Mouse (Mus musculus) liver, embryonic 11.5 days (tissue): ENCODE measurements around the gene Kcnj3. TPM values are rescaled to one million over a fixed set of nuclear protein-coding genes. Genes with fewer than 3 reads are reported as not detected.
"Not testable (repeated sequence)": the region's sequence is repeated elsewhere in the genome, so short reads cannot be mapped to it uniquely, and the experiment has no call there.

Experiments
- ATAC-seq: fragments of 200-750 bp; cut with Nextera tagmentation; replicated peaks from 2 replicates; pipeline ENCODE4 v1.8.0; 2017; ENCODE audit warnings: moderate number of reproducible peaks, mild to moderate bottlenecking, moderate TSS enrichment, moderate library complexity; ENCODE audit not compliant: low FRiP score
- DNase-seq: peaks from one replicate; pipeline ENCODE4 v3.0.0-alpha.2; 2017; ENCODE audit warnings: low spot score
- H3K27ac ChIP-seq: fragments of 300-500 bp; sonication (generic); 2 replicates; pipeline ENCODE4 v1.5.1; 2014; ENCODE audit warnings: mild to moderate bottlenecking, low read depth, low read length, control low read depth
- H3K27me3 ChIP-seq: fragments of 300-500 bp; sonication (generic); replicated peaks from 2 replicates; pipeline ENCODE4 v1.6.1; 2014; ENCODE audit warnings: low read length, mixed read lengths; ENCODE audit not compliant: control insufficient read depth, insufficient read depth
- H3K36me3 ChIP-seq: fragments of 300-500 bp; sonication (generic); 2 replicates; pipeline ENCODE4 v1.6.1; 2014; ENCODE audit warnings: mild to moderate bottlenecking, low read length, moderate library complexity, mixed read lengths; ENCODE audit not compliant: control insufficient read depth, insufficient read depth
- H3K4me1 ChIP-seq: fragments of 300-500 bp; sonication (generic); replicated peaks from 2 replicates; pipeline ENCODE4 v1.6.1; 2014; ENCODE audit warnings: low read length, mixed read lengths; ENCODE audit not compliant: control insufficient read depth, insufficient read depth
- H3K4me2 ChIP-seq: fragments of 300-500 bp; sonication (generic); 2 replicates; pipeline ENCODE4 v1.6.1; 2014; ENCODE audit warnings: mild to moderate bottlenecking, control low read depth, moderate library complexity
- H3K4me3 ChIP-seq: fragments of 300-500 bp; sonication (generic); 2 replicates; pipeline ENCODE4 v1.5.1; 2014; ENCODE audit warnings: low read depth, low read length, control low read depth
- H3K9ac ChIP-seq: fragments of 300-500 bp; sonication (generic); 2 replicates; pipeline ENCODE4 v1.6.1; 2014; ENCODE audit warnings: low read depth, low read length, control low read depth
- H3K9me3 ChIP-seq: fragments of 300-500 bp; sonication (generic); 2 replicates; pipeline ENCODE4 v1.6.1; 2016; ENCODE audit warnings: low read length, inconsistent platforms, mixed read lengths; ENCODE audit not compliant: control insufficient read depth
- WGBS: fragments of 180-500 bp; shearing (Covaris S2); extraction: QIAGEN DNeasy Blood & Tissue Kit; methylation state at CpG from one replicate; pipeline ENCODE4 v1.1.7; 2014; 5-methylcytosine and 5-hydroxymethylcytosine counted together
- polyA plus RNA-seq: library from polyadenylated mRNA; unstranded; fragments of >200 nt; fragmentation: Nextera tagmentation; extraction: Ambion mirVana; gene quantifications from 2 replicates; pipeline ENCODE4 v1.2.1, GENCODE M21; 2014

Gene Kcnj3
- polyA plus RNA-seq, 1 experiment from 2014 or later: 0.53 TPM

DNA sequence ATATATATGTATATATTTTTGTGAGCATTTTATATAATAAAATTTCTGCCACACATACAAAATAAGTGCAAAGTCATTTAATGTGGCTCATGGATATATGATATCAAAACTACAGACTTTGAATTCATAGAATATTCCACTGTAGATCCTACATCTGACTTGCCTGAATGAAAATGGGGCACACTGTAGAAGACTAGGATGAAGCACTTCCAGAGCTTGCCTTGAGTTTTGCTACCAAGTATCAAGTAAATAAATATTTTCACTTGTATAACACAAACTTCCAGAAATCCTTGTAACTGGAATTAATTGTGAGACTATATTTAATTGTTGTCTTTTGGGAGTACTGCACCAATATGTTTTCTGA is 44.8 kb downstream of the Kcnj3 start:
- Histone ChIP-seq H3K27ac (no peak overlapping the region), H3K27me3 (no peaks in the 10 kb centered on the region), H3K36me3 (no peaks in the 10 kb centered on the region)

DNA sequence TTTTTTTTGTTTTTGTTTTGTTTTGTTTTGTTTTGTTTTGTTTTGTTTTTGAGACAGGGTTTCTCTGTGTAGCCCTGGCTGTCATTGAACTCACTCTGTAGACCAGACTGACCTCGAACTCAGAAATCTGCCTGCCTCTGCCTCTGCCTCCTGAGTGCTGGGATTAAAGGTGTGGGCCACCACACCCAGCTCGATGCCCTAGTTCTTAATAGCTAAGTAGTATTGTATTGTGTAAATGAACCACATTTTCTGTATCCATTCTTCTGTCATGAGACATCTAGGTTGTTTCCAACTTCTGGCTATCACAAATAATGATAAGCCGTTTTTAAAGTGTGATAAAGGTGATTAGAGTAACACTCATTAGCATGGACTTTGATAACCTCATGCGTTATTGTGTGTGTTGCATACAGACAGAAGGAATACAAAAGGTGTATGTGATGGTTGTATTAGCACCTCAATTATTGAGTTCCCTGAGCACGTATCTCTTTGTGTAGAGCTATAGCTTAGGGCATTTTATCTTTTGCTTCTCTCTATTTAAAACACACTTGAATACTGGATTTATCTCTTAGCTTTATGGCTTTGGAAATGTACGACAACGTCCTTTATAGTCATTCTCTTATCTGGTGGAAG is 49.8 kb downstream of the Kcnj3 start:
- not testable (repeated sequence) for H3K36me3 ChIP-seq, H3K27ac ChIP-seq, H3K4me2 ChIP-seq, H3K9ac ChIP-seq, H3K27me3 ChIP-seq, H3K4me3 ChIP-seq, H3K4me1 ChIP-seq, DNase-seq, H3K9me3 ChIP-seq, ATAC-seq
- WGBS: 75% methylated on average over 7 of the region's 7 CpGs

More for the DNA sequence above, 44.8 kb downstream of the Kcnj3 start:
- Histone ChIP-seq H3K4me3 (no peak overlapping the region), H3K9ac (no peak overlapping the region), H3K9me3 (no peaks in the 10 kb centered on the region), H3K4me2 (no peak overlapping the region), H3K4me1 (no peaks in the 10 kb centered on the region)
- no peak for ATAC-seq
- DNase-seq: no peak

DNA sequence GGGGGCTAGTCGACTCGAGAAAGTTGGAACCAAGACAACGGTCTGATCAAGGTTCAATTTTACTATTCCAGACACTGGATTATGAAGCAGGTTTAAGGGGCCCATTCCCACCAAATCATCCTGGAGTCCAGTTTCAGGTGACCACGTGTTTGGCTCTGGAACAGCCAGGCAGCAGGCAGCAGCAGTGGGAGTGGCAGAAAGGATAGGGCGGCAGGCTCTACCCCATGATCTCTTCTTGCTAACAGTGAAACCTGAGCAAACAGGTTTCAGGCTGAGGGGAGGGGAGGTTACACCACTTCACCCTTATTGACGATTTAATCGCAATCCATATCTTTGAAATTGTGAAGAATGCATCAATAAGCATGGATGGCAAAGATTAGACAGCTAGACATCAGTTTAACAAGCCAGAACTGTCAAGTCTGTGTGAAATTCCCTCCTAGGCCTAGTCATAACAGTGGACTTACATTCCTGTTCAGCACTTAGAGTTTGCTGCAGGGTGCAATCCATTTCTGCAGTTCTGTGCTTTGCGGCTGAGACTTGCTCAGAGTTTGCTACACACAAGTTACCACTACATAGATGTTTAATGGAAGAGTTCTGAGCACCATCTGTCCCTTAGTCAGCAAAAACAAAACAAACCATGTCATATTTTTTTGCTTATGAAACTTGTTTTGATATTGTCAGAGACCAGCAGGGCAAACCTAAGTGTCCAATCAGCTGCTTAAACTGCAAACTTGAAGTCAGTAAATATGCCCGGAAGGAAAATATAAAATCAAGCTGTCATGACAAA is 67.8 kb downstream of the Kcnj3 start:
- no peak overlapping the region for H3K4me3 ChIP-seq
- no peak for DNase-seq
- H3K4me1 ChIP-seq: no peaks in the 10 kb centered on the region
- H3K36me3 ChIP-seq: no peaks in the 10 kb centered on the region
- no peak for ATAC-seq
- WGBS: 66% methylated on average over 9 of the region's 9 CpGs
- no peak overlapping the region for H3K4me2 ChIP-seq
- H3K9ac ChIP-seq: no peak overlapping the region
- H3K27me3 ChIP-seq: no peaks in the 10 kb centered on the region
- no peak overlapping the region for H3K27ac ChIP-seq
- H3K9me3 ChIP-seq: no peaks in the 10 kb centered on the region

DNA sequence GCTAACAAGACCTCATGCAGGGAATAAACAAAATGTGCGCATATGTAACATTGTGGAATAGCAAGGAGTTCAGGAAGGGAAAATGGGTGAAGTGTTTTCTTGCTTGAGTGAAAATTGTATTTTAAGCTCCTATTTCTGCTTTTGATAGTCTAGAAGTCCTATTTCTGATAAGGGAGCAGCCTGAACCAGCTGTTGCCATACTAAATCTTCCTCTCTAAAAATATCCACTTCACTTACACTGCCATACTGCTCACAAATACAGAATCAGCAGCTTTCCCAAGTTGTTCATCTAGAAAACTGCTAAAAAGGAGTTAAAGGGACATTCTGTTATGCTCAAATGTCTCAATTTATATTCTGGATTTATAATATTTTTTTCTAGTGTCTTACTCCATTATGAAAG is 69.9 kb downstream of the Kcnj3 start:
- no peaks in the 10 kb centered on the region for H3K36me3 ChIP-seq
- no peak overlapping the region for H3K27ac ChIP-seq

DNA sequence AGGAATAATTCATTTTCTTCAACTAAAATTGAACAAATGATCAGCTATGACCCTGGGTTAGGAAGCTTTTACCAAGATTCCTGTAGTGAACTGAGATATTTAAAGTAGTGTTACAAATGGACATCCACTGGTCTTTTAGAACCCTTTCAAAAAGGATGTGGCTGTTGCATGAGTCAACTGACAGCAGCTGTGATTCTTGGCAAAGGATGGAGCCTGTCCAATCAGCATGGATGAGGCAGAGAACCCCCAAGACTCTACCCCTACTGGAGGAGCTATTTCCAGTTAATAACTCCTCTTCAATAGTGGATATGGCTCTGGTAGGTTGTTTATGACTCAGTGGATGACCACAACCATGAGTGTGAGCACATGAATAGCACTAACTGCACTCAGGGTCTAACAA is 81.5 kb downstream of the Kcnj3 start:
- ATAC-seq (no peak), DNase-seq (no peak)
- Histone ChIP-seq H3K9ac (no peak overlapping the region), H3K4me3 (no peak overlapping the region), H3K4me2 (no peak overlapping the region), H3K36me3 (no peaks in the 10 kb centered on the region), H3K4me1 (no peaks in the 10 kb centered on the region), H3K27ac (no peak overlapping the region), H3K27me3 (no peaks in the 10 kb centered on the region), H3K9me3 (no peaks in the 10 kb centered on the region)

More for the DNA sequence above, 69.9 kb downstream of the Kcnj3 start:
- ATAC-seq (no peak), DNase-seq (no peak)
- Histone ChIP-seq H3K4me3 (no peak overlapping the region), H3K4me2 (no peak overlapping the region), H3K4me1 (no peaks in the 10 kb centered on the region), H3K27me3 (no peaks in the 10 kb centered on the region), H3K9ac (no peak overlapping the region), H3K9me3 (no peaks in the 10 kb centered on the region)
- WGBS: 79% methylated on average over 1 of the region's 1 CpGs

DNA sequence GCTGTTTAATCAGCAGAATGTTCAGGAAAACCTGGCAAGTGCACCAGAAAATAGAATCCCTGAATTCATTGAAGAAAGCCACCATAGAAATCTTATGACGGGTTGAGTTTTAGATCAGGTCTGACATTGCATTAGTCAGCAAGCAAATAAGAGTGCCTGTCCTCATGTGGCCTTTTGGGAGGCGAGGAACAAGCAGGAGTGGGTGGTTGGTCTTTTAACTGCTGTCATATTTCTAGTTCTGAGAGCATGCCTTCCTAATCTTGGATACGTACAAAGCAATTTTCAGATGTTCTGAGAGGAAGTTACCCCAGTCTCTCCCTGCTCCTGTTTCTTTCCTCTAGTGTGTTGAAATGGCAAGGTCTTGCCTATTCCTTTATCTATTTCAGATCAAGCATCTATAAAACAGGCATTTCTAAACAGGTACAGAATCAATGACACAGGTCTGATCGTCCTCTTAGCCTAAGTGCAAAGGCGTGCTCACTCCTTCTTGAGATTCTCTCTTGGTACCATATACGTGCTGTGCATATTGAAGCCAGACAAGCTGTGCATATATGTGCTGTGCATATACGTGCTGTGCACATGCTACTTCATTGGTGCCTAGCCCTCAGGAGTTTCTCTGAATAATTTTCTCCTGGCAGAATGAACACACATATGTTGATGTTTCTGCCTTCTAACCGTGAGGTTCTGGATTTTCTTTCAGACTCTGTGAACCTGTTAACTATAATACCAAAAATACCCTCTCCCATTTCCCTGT is 97.1 kb downstream of the Kcnj3 start:
- Histone ChIP-seq H3K4me2 (no peak overlapping the region), H3K9me3 (no peaks in the 10 kb centered on the region), H3K36me3 (no peaks in the 10 kb centered on the region), H3K4me3 (no peak overlapping the region), H3K9ac (no peak overlapping the region), H3K27ac (no peak overlapping the region), H3K27me3 (no peaks in the 10 kb centered on the region), H3K4me1 (no peaks in the 10 kb centered on the region)
- 78% methylated on average over 8 of the region's 8 CpGs for WGBS
- no peak for DNase-seq
- ATAC-seq: no peak

DNA sequence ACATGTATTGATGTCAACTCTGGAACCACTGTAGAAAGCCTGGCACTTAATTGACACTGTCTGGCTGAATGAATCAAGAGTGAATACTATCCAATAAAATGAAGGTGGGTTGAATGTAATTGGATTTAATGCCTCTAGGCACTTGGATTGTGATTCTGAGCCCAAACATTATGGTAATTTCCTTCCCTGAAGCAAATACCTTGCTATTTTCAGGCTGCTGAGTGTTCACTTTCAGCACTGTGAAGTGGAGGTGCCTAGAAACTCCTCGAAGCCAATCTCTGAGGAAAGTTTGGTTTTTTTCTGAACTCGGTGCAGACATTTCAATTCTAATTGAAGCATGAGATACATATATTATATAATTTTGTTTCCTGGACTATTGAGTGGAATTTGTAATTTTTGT is 99.2 kb downstream of the Kcnj3 start:
- Histone ChIP-seq H3K36me3 (no peaks in the 10 kb centered on the region), H3K4me2 (no peak overlapping the region), H3K4me3 (no peak overlapping the region), H3K9ac (no peak overlapping the region), H3K27me3 (no peaks in the 10 kb centered on the region), H3K9me3 (no peaks in the 10 kb centered on the region), H3K27ac (no peak overlapping the region), H3K4me1 (no peaks in the 10 kb centered on the region)
- DNase-seq (no peak), ATAC-seq (no peak)
- WGBS: 84% methylated on average over 2 of the region's 2 CpGs

DNA sequence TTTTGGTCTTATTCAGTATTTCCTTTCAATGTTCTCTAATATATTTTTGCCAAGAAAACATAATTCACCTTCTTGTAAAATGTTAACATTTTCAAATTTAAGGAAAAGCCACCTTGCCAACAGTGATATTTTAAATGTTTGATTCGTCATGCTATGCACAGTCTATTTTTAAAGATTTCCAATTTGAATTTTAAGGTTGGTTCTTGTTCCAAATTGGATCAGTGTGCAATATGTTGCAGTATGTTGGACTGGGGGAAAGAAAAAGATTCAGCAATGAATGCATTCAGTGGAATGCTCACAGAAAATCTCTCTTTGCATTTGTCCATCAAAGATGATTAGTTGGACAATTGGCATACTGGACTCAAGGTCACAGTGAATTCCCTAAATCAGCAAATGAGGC is 99.7 kb downstream of the Kcnj3 start:
- ATAC-seq (no peak), DNase-seq (no peak)
- no peaks in the 10 kb centered on the region for H3K27me3 ChIP-seq
- no peak overlapping the region for H3K9ac ChIP-seq
- WGBS: 79% methylated on average over 1 of the region's 1 CpGs
- H3K9me3 ChIP-seq: no peaks in the 10 kb centered on the region
- no peaks in the 10 kb centered on the region for H3K36me3 ChIP-seq
- no peak overlapping the region for H3K4me2 ChIP-seq
- no peaks in the 10 kb centered on the region for H3K4me1 ChIP-seq
- no peak overlapping the region for H3K4me3 ChIP-seq
- no peak overlapping the region for H3K27ac ChIP-seq
